Mouse (Mus musculus) E14TG2a.4 (cell line): ENCODE measurements around the gene Ascc2.

Experiments used
- CTCF ChIP-seq: conservative IDR thresholded peaks from 2 replicates; pipeline ENCODE4 v1.5.1; 2014; ENCODE audit warnings: low read length
- NANOG ChIP-seq: IDR thresholded peaks from 2 replicates; pipeline ENCODE4 v1.6.1; 2014; ENCODE audit warnings: borderline replicate concordance, low read length, mixed read lengths
- POU5F1 ChIP-seq: IDR thresholded peaks from 2 replicates; pipeline ENCODE4 v1.6.1; 2014; ENCODE audit warnings: low read length, borderline replicate concordance

DNA sequence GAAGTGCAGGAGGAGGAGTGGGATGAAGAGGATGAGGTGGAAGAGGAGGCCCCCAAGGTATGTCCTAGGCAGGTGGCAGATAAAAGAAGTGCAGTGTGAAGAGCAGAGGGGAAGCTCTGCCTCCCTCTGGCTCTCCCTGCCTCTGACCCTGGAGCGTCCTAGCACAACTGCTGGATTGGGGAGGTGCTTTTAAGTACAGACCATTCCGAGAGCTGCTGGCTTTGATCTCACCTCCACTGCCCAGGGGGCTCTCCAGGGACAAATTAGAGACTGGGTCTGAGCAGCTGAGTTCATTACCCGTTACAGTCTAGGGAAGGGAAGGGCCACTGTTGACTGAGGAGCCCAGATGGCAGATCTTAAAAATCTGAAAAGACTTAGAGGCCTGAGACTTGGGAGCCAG, 42.6 kb downstream of the Ascc2 start:
- TF ChIP-seq CTCF (no peak), POU5F1 (no peak), NANOG (no peak)
